Mouse (Mus musculus): ENCODE data around the gene Tm9sf3.

The Tm9sf3 gene

DNA sequence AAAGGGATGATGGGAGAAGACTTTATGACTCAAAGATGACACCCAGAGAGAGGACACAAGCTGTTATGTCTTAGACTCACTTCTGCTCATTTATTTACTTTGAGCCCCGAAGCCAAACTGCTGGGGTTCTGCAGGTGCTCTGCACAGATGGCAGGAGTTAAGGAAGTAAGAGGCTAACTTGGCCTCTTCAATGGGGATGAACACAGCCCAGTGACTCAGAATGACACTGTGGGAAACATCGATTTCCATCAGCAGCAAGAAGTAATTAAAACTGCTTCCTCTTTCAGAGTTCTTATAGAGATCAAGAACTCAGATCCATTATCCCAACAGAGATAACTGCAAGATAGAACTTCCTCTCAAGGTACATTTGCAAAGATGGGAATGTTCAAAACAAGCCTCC lies 86.9 kb downstream of the Tm9sf3 start:
- no peak for DNase-seq (ENCODE audit: low spot score)

DNA sequence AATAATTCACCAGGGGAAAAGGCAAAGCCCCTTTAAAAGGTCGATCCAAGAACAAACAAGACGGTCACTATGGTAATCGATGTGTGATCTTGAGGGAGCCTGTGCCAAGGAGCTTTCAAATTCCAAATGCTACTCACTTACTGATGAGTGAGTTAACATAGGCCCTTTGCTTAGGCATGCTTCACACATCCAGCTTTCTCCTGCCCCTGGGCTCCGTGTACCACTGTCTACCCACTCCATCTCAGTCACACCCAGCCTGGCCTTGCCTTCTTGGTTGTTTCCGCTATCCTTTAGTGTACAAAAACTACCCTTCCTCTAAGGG lies 97.9 kb downstream of the Tm9sf3 start:
- DNase-seq (ENCODE audit: low spot score): no peak

DNA sequence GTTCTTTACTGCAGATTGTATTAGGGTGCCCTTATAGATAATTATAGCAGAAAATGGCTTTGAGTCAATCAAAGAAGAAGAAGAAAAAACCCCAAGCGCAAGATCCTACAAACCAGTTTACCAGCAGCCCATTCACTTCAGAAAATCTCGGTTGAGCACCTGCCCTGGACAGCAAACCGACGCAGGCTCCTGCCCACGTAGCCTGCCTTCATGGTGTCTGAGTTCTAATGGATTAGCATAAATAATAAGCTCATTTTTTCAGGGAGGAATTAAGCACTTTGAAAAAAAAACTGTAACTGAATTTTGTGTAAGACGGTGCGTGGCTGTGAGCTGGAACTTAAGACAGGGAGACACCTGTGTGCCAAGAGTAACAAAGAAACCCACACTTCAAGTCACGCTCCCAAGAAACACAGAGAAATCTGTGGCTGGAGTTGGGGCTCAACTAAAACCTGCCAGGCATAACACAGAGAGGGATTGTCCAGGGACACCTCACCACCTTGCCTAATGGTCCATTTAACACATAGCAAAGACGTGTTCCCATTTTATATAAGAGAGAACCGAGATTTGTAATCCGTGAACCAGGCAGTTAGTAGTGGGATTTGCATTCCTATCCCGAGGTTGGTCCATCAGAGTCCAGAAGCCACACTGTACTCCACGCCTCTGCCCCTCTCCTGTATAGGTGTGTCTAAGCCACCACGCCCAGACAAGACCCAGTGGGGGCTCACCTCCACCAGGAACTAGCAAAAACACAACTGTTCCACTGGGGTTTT lies 98.5 kb downstream of the Tm9sf3 start:
- no peak for DNase-seq (ENCODE audit: low spot score)

DNA sequence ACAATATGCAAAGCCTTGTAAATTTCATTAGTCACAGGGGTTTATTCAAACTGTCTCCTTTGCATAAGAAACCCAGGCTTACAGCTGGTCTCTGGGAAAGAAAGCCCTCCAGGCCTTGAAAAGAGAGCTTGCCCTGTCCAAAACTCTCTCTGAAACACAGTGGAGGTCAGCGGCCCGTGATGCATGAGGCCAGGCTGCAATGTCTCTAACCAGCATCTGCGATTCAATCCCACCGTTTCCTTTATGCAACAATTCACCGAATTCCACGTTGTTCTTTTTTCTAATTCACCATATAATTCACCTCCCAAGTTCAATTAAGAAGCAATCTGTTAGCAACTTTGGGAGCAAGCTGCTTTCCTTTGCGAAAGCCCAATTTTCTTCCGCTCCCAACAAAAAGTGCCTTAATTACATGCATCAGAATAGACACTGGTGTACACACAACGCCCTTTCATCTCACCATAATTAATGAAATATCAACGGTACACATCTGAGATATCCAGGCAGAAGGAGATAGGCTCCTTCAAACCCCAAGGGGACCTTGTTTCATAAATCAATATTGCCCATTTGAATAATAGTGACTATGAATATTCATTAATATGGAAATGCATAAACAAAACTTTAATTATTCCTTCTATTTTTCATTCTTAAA lies 99.2 kb downstream of the Tm9sf3 start:
- no peak for DNase-seq (ENCODE audit: low spot score)
